Mouse (Mus musculus) bone marrow, adult 2 months (tissue): Measurements from ENCODE around the gene Cln6. TPM values are rescaled to one million over a fixed set of nuclear protein-coding genes. Genes with fewer than 3 reads are reported as not detected.

Experiments used
- H3K27ac ChIP-seq: fragments of 200-500 bp; 2 replicates; pipeline ENCODE4 v1.5.1; 2012; ENCODE audit warnings: low read depth, mild to moderate bottlenecking, control low read depth, inconsistent platforms, low read length; ENCODE audit not compliant: control insufficient read depth, poor library complexity, insufficient read depth
- H3K4me1 ChIP-seq: fragments of 200-500 bp; 2 replicates; pipeline ENCODE4 v1.6.1; 2011; ENCODE audit warnings: low read length; ENCODE audit not compliant: control insufficient read depth, insufficient read depth
- H3K4me3 ChIP-seq: fragments of 200-500 bp; replicated peaks from 2 replicates; pipeline ENCODE3; 2011; ENCODE audit warnings: mild to moderate bottlenecking, low read depth, low read length, control low read depth; ENCODE audit not compliant: control insufficient read depth
- CTCF ChIP-seq: fragments of 200-500 bp; IDR thresholded peaks from 2 replicates; pipeline ENCODE4 v1.5.1; 2011; ENCODE audit warnings: low read length, control low read depth; ENCODE audit not compliant: control insufficient read depth, insufficient read depth
- POLR2A ChIP-seq: fragments of 200-500 bp; IDR thresholded peaks from 2 replicates; pipeline ENCODE4 v1.6.1; 2011; ENCODE audit warnings: low read depth, mild to moderate bottlenecking, control low read depth, low read length, borderline replicate concordance; ENCODE audit not compliant: control insufficient read depth
- WGBS: fragments of 180-500 bp; shearing (Covaris S2); methylation state at CpG from one replicate; pipeline ENCODE4 v1.1.7; 2018; 5-methylcytosine and 5-hydroxymethylcytosine counted together
- polyA plus RNA-seq: library from polyadenylated mRNA; stranded (reverse); fragments of >200 nt; gene quantifications from 2 replicates; pipeline ENCODE4 v1.2.4, GENCODE M21; 2011; ENCODE audit warnings: low replicate concordance; ENCODE audit not compliant: missing spikeins, insufficient read depth, insufficient read length

The Cln6 gene
- polyA plus RNA-seq, 1 experiment, result 31.7 TPM

- TF ChIP-seq CTCF (no peak), POLR2A (no peak)
- H3K4me1 ChIP-seq, result no peaks in the 10 kb centered on the region
- no peak overlapping the region for H3K27ac ChIP-seq
- WGBS, result 43% methylated on average over 1 of the region's 1 CpGs
- H3K4me3 ChIP-seq, result no peak overlapping the region
Observed at GRCm38 (mm10) chr9:62894486-62894885, 55.9 kb downstream of the Cln6 start.

Other genes starting within 250 kb of the Cln6 start
- 0.65 and 1.1 TPM in 2 replicates for gene Itga11, start 161.0 kb upstream of the Cln6 start, polyA plus RNA-seq
- gene Fem1b, start 26.9 kb upstream of the Cln6 start, polyA plus RNA-seq, result 10.1 and 20.0 TPM in 2 replicates
- 3.6 and 12.6 TPM in 2 replicates for gene Calml4, start 19.3 kb downstream of the Cln6 start, polyA plus RNA-seq
- gene Pias1, start 149.1 kb downstream of the Cln6 start, polyA plus RNA-seq, result 11.2 and 13.2 TPM in 2 replicates